Mouse (Mus musculus): Measurements from ENCODE around the gene Tmem44. TPM values are rescaled to one million over a fixed set of nuclear protein-coding genes. Genes with fewer than 3 reads are reported as not detected.
A peak's percentile ranks its signal among the peaks of the same experiment; 100 is the strongest.

Tmem44 gene
- polyA plus RNA-seq, 1 experiment from 2014 or later, result 57.5 TPM

DNA sequence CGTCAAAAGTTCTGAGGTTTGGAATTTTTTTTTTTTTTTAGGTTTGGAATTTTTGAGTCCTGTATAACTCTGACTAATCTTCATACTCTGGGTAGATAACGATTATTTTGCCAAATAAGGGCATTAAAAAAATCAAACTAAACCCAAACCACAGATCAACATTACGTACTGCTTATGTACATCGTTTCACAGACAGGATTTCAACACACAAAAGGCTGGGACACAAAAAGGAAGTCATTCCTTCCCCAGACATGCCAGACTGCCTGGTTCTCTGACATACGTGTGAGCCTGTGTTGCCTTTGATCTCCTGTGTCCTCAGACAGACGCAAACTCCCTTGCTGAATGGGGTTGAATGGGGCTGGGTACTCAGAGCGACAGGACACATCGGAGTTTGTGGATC lies 22.3 kb downstream of the Tmem44 start:
- ATAC-seq (no peak), DNase-seq (ENCODE audit: low spot score) (no peak)
- Histone ChIP-seq H3K27me3 (replicated peaks; ENCODE audit: control insufficient read depth, insufficient read depth, low read length) (no peaks in the 10 kb centered on the region), H3K9ac (ENCODE audit: low read length) (no peak overlapping the region), H3K4me1 (ENCODE audit: control insufficient read depth, insufficient read depth, low read length) (no peaks in the 10 kb centered on the region), H3K27ac (ENCODE audit: low read depth, low read length) (no peak overlapping the region), H3K36me3 (ENCODE audit: control insufficient read depth, insufficient read depth, low read length) (peaks cover 44% of the 10 kb centered on the region), H3K9me3 (replicated peaks; ENCODE audit: control insufficient read depth, low read length) (no peaks in the 10 kb centered on the region), H3K4me2 (ENCODE audit: low read length) (no peak overlapping the region), H3K4me3 (ENCODE audit: low read depth, low read length) (no peak overlapping the region)
- WGBS, result 80% methylated on average over 8 of the region's 8 CpGs

DNA sequence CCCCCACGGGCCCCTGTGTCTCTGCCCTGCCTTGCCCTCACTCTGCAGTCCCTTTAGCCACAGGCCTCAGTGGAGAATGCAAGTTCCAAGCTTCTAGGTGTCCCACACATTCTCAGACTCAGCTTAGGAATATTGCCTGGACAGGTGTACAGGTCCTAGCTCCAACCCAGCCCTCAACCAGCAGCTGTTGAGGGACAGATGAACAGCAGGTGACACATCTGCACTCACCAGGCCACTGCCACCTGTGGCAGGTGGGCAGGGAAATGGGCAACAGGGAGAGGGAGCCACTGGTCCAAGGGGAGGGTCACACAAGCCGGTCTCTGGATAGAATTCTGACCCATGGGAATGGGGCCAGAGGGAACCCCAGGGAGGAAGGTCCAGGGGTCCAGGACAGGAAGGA lies 22.8 kb downstream of the Tmem44 start:
- Histone ChIP-seq H3K4me1 (ENCODE audit: control insufficient read depth, insufficient read depth, low read length) (no peaks in the 10 kb centered on the region), H3K4me3 (ENCODE audit: low read depth, low read length) (no peak overlapping the region), H3K9me3 (replicated peaks; ENCODE audit: control insufficient read depth, low read length) (no peaks in the 10 kb centered on the region), H3K4me2 (ENCODE audit: low read length) (no peak overlapping the region), H3K9ac (ENCODE audit: low read length) (no peak overlapping the region), H3K36me3 (ENCODE audit: control insufficient read depth, insufficient read depth, low read length) (peaks cover 46% of the 10 kb centered on the region), H3K27ac (ENCODE audit: low read depth, low read length) (no peak overlapping the region), H3K27me3 (replicated peaks; ENCODE audit: control insufficient read depth, insufficient read depth, low read length) (no peaks in the 10 kb centered on the region)
- 63% methylated on average over 2 of the region's 2 CpGs for WGBS
- DNase-seq (ENCODE audit: low spot score) (no peak), ATAC-seq (no peak)

DNA sequence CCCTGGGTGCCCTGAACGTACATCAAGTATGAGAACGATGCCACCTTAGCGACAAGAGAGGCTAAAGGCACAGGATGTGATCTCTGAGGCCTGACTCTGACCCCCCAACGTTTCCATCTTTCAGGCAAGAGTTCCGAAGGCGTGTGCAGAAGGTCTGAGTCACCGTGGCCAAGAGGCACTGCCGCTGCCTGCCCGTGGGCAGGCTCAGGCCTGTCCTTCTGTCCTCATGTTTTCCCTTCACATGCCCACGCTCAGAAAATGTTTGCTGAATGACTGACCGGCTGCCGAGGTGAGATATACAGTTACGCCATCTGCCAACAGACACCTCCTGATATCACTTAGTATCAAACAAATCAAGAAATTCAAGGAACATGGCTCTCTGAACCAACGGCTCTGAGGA lies 24.9 kb downstream of the Tmem44 start:
- H3K4me1 ChIP-seq (ENCODE audit: control insufficient read depth, insufficient read depth, low read length), result no peaks in the 10 kb centered on the region
- no peak overlapping the region for H3K4me2 ChIP-seq (ENCODE audit: low read length)
- H3K27ac ChIP-seq (ENCODE audit: low read depth, low read length), result no peak overlapping the region
- no peak for DNase-seq (ENCODE audit: low spot score)
- peaks cover 54% of the 10 kb centered on the region for H3K36me3 ChIP-seq (ENCODE audit: control insufficient read depth, insufficient read depth, low read length)
- no peak for ATAC-seq
- no peak overlapping the region for H3K4me3 ChIP-seq (ENCODE audit: low read depth, low read length)
- H3K9ac ChIP-seq (ENCODE audit: low read length), result no peak overlapping the region
- no peaks in the 10 kb centered on the region for H3K27me3 ChIP-seq (replicated peaks; ENCODE audit: control insufficient read depth, insufficient read depth, low read length)
- 87% methylated on average over 14 of the region's 14 CpGs for WGBS
- no peaks in the 10 kb centered on the region for H3K9me3 ChIP-seq (replicated peaks; ENCODE audit: control insufficient read depth, low read length)

DNA sequence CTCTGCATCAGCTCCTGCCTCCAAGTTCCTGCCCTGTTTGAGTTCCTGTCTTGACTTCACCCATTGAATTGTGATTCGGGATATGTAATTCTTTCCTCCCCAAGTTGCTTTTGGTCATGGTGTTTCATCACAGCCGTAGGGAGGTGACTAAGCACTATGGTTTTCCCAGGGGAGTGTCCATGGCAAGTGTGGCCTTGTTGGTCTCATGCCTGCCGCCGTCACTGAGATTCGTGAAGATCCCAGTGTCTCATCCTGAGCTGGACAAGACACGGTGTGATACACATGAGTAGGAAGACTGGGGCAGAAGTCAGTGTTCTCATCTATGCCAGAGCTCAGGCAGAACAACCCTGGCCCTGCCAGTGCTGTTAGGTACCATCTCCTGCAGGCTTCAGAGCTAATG lies 26.2 kb downstream of the Tmem44 start:
- 90% methylated on average over 6 of the region's 6 CpGs for WGBS
- Histone ChIP-seq H3K27me3 (replicated peaks; ENCODE audit: control insufficient read depth, insufficient read depth, low read length) (no peaks in the 10 kb centered on the region), H3K4me2 (ENCODE audit: low read length) (no peak overlapping the region), H3K4me1 (ENCODE audit: control insufficient read depth, insufficient read depth, low read length) (no peaks in the 10 kb centered on the region), H3K9ac (ENCODE audit: low read length) (no peak overlapping the region), H3K4me3 (ENCODE audit: low read depth, low read length) (no peak overlapping the region), H3K27ac (ENCODE audit: low read depth, low read length) (no peak overlapping the region), H3K36me3 (ENCODE audit: control insufficient read depth, insufficient read depth, low read length) (peaks cover 47% of the 10 kb centered on the region), H3K9me3 (replicated peaks; ENCODE audit: control insufficient read depth, low read length) (no peaks in the 10 kb centered on the region)
- ATAC-seq, result no peak
- DNase-seq (ENCODE audit: low spot score), result no peak

DNA sequence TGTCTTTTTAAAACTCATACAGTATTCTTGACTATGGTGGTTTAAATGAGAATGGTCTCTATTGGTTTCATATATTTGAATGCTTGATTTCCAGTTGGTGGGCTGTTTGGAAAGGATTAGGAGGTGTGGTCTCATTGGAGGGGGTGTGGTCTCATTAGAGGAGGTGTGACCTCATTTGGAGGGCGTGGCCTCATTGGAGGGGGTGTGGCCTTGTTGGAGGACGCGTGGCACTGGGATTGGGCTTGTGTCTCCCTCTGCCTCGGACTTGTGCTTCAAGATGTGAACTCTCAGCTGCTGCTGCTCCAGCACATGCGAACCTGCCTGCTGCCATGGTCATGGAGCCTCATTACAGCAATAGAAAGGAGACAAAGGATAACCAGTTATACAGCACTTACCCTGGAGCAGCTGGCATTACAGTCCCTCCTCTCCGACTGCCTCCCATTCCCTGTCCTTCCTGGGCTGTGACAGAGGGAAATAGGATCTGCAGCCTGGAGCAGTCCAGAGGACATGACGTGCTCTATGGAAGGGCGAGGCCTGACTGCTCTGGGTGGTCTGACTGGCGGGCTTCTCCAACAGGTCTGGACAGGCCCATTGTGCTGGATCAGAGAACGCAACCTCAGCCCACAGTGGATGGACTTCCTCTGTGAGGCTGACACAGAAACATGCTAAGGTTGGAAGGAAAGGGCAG lies 28.2 kb downstream of the Tmem44 start:
- H3K27me3 ChIP-seq (replicated peaks; ENCODE audit: control insufficient read depth, insufficient read depth, low read length), result no peaks in the 10 kb centered on the region
- ATAC-seq, result no peak
- no peak overlapping the region for H3K9ac ChIP-seq (ENCODE audit: low read length)
- no peaks in the 10 kb centered on the region for H3K9me3 ChIP-seq (replicated peaks; ENCODE audit: control insufficient read depth, low read length)
- DNase-seq (ENCODE audit: low spot score), result no peak
- peaks cover 41% of the 10 kb centered on the region for H3K36me3 ChIP-seq (ENCODE audit: control insufficient read depth, insufficient read depth, low read length)
- 68% methylated on average over 10 of the region's 10 CpGs for whole genome bisulfite sequencing
- no peak overlapping the region for H3K27ac ChIP-seq (ENCODE audit: low read depth, low read length)
- H3K4me3 ChIP-seq (ENCODE audit: low read depth, low read length), result no peak overlapping the region
- H3K4me1 ChIP-seq (ENCODE audit: control insufficient read depth, insufficient read depth, low read length), result no peaks in the 10 kb centered on the region
- H3K4me2 ChIP-seq (ENCODE audit: low read length), result no peak overlapping the region

DNA sequence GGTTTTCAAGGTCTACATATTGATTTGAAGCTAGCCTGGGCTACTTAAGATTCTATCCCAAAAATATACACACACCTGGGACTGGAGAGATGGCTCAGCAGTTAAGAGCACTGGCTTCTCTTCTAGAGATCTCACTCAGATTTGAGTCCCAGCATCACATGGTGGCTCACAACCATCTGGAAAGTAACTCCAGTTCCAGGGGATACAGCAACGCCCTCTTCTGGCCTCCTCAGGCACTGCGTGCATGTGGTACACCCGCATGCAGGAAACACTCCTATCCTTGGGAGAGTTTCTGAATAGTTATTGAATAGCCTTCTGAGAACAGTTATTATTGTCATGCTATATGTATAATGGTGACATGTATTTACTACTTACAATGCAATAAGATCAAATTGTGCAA lies 29.5 kb downstream of the Tmem44 start:
- Histone ChIP-seq H3K4me3 (ENCODE audit: low read depth, low read length) (no peak overlapping the region), H3K9ac (ENCODE audit: low read length) (no peak overlapping the region), H3K4me1 (ENCODE audit: control insufficient read depth, insufficient read depth, low read length) (no peaks in the 10 kb centered on the region), H3K27ac (ENCODE audit: low read depth, low read length) (no peak overlapping the region), H3K36me3 (ENCODE audit: control insufficient read depth, insufficient read depth, low read length) (peaks cover 43% of the 10 kb centered on the region), H3K4me2 (ENCODE audit: low read length) (no peak overlapping the region), H3K9me3 (replicated peaks; ENCODE audit: control insufficient read depth, low read length) (no peaks in the 10 kb centered on the region), H3K27me3 (replicated peaks; ENCODE audit: control insufficient read depth, insufficient read depth, low read length) (no peaks in the 10 kb centered on the region)
- ATAC-seq (no peak), DNase-seq (ENCODE audit: low spot score) (no peak)
- WGBS, result 65% methylated on average over 3 of the region's 3 CpGs

DNA sequence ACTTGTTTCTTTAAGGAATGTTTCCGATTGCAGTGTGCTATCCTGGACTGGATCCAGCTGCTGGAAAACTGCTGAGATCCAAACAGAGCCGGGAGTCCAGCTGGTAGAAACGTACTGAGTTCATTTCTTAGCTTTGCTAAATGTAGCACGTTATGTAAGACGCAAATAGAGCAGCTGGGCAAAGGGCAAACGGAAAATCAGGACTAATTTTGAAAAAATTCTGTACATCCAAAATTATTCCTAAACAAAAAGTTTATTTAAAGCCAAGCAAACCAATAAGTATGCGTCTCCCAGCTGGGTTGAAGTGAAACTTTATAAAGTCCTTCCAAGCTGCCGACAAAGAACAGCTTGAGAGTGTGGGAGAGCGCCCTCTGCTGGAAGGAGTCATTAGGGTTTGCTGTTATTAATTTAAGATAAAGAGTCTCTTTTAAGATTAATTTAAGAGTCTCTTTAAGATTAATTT lies 30.2 kb downstream of the Tmem44 start:
- ATAC-seq, result 0 out of 2 replicates have a peak, but pooled peaks have one; percentile 43
- no peak overlapping the region for H3K27ac ChIP-seq (ENCODE audit: low read depth, low read length)
- H3K36me3 ChIP-seq (ENCODE audit: control insufficient read depth, insufficient read depth, low read length), result peaks cover 44% of the 10 kb centered on the region

DNA sequence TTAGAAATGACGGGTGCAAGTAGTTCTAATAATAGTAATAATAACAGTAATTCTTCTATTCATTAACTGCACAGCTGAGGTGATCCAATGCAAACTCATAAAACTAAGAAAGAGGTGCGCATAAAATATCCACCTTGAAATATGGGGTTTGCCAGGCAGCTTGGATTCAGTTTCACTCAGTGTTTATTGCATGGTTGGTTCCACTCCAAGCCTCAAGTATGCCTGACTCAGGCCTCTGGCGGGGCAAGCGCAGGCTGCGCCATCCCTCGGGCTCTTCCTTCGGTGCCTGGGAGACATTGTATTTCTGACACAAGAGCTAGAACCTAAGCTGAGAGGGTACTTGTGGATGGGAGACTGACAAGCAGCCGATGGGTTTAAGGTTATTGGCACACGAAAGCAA lies 32.0 kb downstream of the Tmem44 start:
- WGBS, result 82% methylated on average over 9 of the region's 9 CpGs
- H3K4me3 ChIP-seq (ENCODE audit: low read depth, low read length), result no peak overlapping the region
- DNase-seq (ENCODE audit: low spot score), result no peak
- H3K9me3 ChIP-seq (replicated peaks; ENCODE audit: control insufficient read depth, low read length), result no peaks in the 10 kb centered on the region
- ATAC-seq, result no peak
- H3K4me2 ChIP-seq (ENCODE audit: low read length), result no peak overlapping the region
- no peak overlapping the region for H3K9ac ChIP-seq (ENCODE audit: low read length)
- H3K27me3 ChIP-seq (replicated peaks; ENCODE audit: control insufficient read depth, insufficient read depth, low read length), result no peaks in the 10 kb centered on the region
- no peaks in the 10 kb centered on the region for H3K4me1 ChIP-seq (ENCODE audit: control insufficient read depth, insufficient read depth, low read length)
- H3K27ac ChIP-seq (ENCODE audit: low read depth, low read length), result no peak overlapping the region
- peaks cover 50% of the 10 kb centered on the region for H3K36me3 ChIP-seq (ENCODE audit: control insufficient read depth, insufficient read depth, low read length)

More for the DNA sequence above, 30.2 kb downstream of the Tmem44 start:
- Histone ChIP-seq H3K4me2 (ENCODE audit: low read length) (no peak overlapping the region), H3K27me3 (replicated peaks; ENCODE audit: control insufficient read depth, insufficient read depth, low read length) (no peaks in the 10 kb centered on the region), H3K9me3 (replicated peaks; ENCODE audit: control insufficient read depth, low read length) (no peaks in the 10 kb centered on the region), H3K9ac (ENCODE audit: low read length) (no peak overlapping the region), H3K4me3 (ENCODE audit: low read depth, low read length) (no peak overlapping the region), H3K4me1 (ENCODE audit: control insufficient read depth, insufficient read depth, low read length) (no peaks in the 10 kb centered on the region)
- peak; percentile 85 for DNase-seq (ENCODE audit: low spot score)
- 21% methylated on average over 9 of the region's 9 CpGs for WGBS

DNA sequence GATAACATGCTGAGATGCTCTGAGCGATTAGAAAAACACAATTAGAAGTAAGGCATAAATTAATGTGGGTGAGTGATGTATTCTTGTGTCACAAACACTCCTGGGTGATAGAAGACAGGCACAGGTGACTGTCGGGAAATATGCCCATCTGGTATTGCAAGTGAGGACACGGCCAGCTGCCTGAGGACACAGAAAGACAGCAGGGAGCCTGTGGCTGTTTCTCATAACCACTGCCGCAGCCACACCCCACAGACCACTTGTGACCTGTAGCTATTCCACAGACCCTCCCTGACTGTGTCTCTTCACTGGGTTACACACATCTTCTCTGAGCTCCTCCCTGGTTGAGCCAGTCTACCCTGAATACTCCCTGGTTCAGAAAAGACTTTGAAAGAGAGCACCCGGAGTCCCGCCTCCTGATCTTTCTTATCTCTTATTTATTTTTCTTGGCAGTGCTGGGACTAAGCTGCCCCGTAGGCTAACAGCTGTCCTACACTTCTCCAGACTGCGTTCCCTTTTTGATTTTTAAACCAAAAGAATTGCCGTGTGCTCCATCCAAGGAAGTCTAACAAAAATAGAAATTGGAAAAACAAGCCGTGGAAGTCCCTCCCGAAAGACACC lies 32.9 kb downstream of the Tmem44 start:
- no peak overlapping the region for H3K4me3 ChIP-seq (ENCODE audit: low read depth, low read length)
- no peak overlapping the region for H3K27ac ChIP-seq (ENCODE audit: low read depth, low read length)
- no peaks in the 10 kb centered on the region for H3K4me1 ChIP-seq (ENCODE audit: control insufficient read depth, insufficient read depth, low read length)
- H3K27me3 ChIP-seq (replicated peaks; ENCODE audit: control insufficient read depth, insufficient read depth, low read length), result no peaks in the 10 kb centered on the region
- DNase-seq (ENCODE audit: low spot score), result no peak
- 83% methylated on average over 11 of the region's 11 CpGs for WGBS
- peaks cover 50% of the 10 kb centered on the region for H3K36me3 ChIP-seq (ENCODE audit: control insufficient read depth, insufficient read depth, low read length)
- no peaks in the 10 kb centered on the region for H3K9me3 ChIP-seq (replicated peaks; ENCODE audit: control insufficient read depth, low read length)
- no peak overlapping the region for H3K4me2 ChIP-seq (ENCODE audit: low read length)
- H3K9ac ChIP-seq (ENCODE audit: low read length), result no peak overlapping the region
- ATAC-seq, result no peak

Measured in forebrain, embryonic 14.5 days (tissue).